Mouse (Mus musculus) MEL (cell line): ENCODE measurements around the gene Pemt. TPM values are rescaled to one million over a fixed set of nuclear protein-coding genes. Genes with fewer than 3 reads are reported as not detected.

Experiments used
- DNase-seq: peaks from one replicate; pipeline ENCODE4 v3.0.0; 2011; ENCODE audit warnings: low read depth, low spot score
- H3K27ac ChIP-seq: 2 replicates; pipeline ENCODE4 v1.5.1; 2012; ENCODE audit warnings: low read depth, mild to moderate bottlenecking, control low read depth, low read length, moderate library complexity; ENCODE audit not compliant: control insufficient read depth
- H3K27me3 ChIP-seq, 2 experiments: fragments of 150-350 bp in 1 of 2; sonication (generic) in 1 of 2; 2 replicates each; pipeline ENCODE4 v1.6.1; 2012; ENCODE audit warnings: low read length in 2 of 2, mild to moderate bottlenecking in 2 of 2, improper control_type of control experiment in 1 of 2, moderate library complexity in 1 of 2; ENCODE audit not compliant: insufficient read depth in 2 of 2, control insufficient read depth in 1 of 2
- H3K36me3 ChIP-seq, 2 experiments: 2 replicates each; pipeline ENCODE4 v1.6.1; 2012 to 2014; ENCODE audit warnings: low read length in 2 of 2, improper control_type of control experiment in 1 of 2, inconsistent platforms in 1 of 2, mild to moderate bottlenecking in 1 of 2; ENCODE audit not compliant: insufficient read depth in 2 of 2, control insufficient read depth in 1 of 2
- H3K4me1 ChIP-seq, 2 experiments: fragments of 150-350 bp in 1 of 2; sonication (generic) in 1 of 2; 2 replicates each; pipeline ENCODE4 v1.6.1; 2012; ENCODE audit warnings: low read length in 2 of 2, improper control_type of control experiment in 1 of 2, mild to moderate bottlenecking in 1 of 2; ENCODE audit not compliant: insufficient read depth in 2 of 2, control insufficient read depth in 1 of 2
- H3K4me3 ChIP-seq, 2 experiments: fragments of 150-350 bp in 1 of 2; sonication (generic) in 1 of 2; 2 replicates each; pipeline ENCODE4 v1.5.1; 2012; ENCODE audit warnings: low read depth in 2 of 2, low read length in 2 of 2, mild to moderate bottlenecking in 2 of 2, moderate library complexity in 2 of 2, control low read depth in 1 of 2, improper control_type of control experiment in 1 of 2; ENCODE audit not compliant: control insufficient read depth in 1 of 2, insufficient read depth in 1 of 2
- H3K79me2 ChIP-seq: 2 replicates; pipeline ENCODE4 v1.6.1; 2012; ENCODE audit warnings: mild to moderate bottlenecking, low read length, moderate library complexity; ENCODE audit not compliant: control insufficient read depth, poor library complexity, insufficient read depth
- H3K9ac ChIP-seq: 2 replicates; pipeline ENCODE4 v1.6.1; 2012; ENCODE audit warnings: low read depth, mild to moderate bottlenecking, control low read depth, low read length, moderate library complexity; ENCODE audit not compliant: control insufficient read depth, poor library complexity, severe bottlenecking
- H3K9me3 ChIP-seq: fragments of 150-350 bp; sonication (generic); replicated peaks from 2 replicates; pipeline ENCODE4 v1.6.1; 2012; ENCODE audit warnings: mild to moderate bottlenecking, low read length, improper control_type of control experiment, moderate library complexity; ENCODE audit not compliant: insufficient read depth
- BHLHE40 ChIP-seq: IDR thresholded peaks from 2 replicates; pipeline ENCODE4 v1.6.1; 2012; ENCODE audit warnings: low read depth, mild to moderate bottlenecking, inconsistent platforms, low read length, improper control_type of control experiment, borderline replicate concordance
- CHD1 ChIP-seq: IDR thresholded peaks from 2 replicates; pipeline ENCODE4 v1.6.1; 2012; ENCODE audit warnings: low read depth, mild to moderate bottlenecking, inconsistent platforms, low read length, improper control_type of control experiment
- CHD2 ChIP-seq: IDR thresholded peaks from 2 replicates; pipeline ENCODE4 v1.6.1; 2011; ENCODE audit warnings: low read length, improper control_type of control experiment
- E2F4 ChIP-seq: IDR thresholded peaks from 2 replicates; pipeline ENCODE4 v1.6.1; 2011; ENCODE audit warnings: low read depth, low read length, improper control_type of control experiment, borderline replicate concordance
- EP300 ChIP-seq, 2 experiments: IDR thresholded peaks; 2 replicates each; pipeline ENCODE4 v1.6.1; 2011; ENCODE audit warnings: improper control_type of control experiment in 2 of 2, low read length in 2 of 2, low read depth in 1 of 2, mild to moderate bottlenecking in 1 of 2
- ETS1 ChIP-seq: IDR thresholded peaks from 2 replicates; pipeline ENCODE4 v1.6.1; 2012; ENCODE audit warnings: low read depth, mild to moderate bottlenecking, inconsistent platforms, low read length, improper control_type of control experiment, moderate library complexity
- GATA1 ChIP-seq: IDR thresholded peaks from 2 replicates; pipeline ENCODE4 v1.6.1; 2011; ENCODE audit warnings: low read depth, low read length, improper control_type of control experiment
- MAX ChIP-seq: IDR thresholded peaks from 2 replicates; pipeline ENCODE4 v1.6.1; 2011; ENCODE audit warnings: low read length, improper control_type of control experiment
- MAZ ChIP-seq: IDR thresholded peaks from 2 replicates; pipeline ENCODE4 v1.6.1; 2012; ENCODE audit warnings: low read depth, mild to moderate bottlenecking, inconsistent platforms, low read length, improper control_type of control experiment
- MEF2A ChIP-seq: IDR thresholded peaks from 2 replicates; pipeline ENCODE4 v1.6.1; 2014; ENCODE audit warnings: low read depth, mild to moderate bottlenecking, inconsistent platforms, low read length, improper control_type of control experiment; ENCODE audit not compliant: poor library complexity, insufficient replicate concordance, severe bottlenecking; ENCODE audit errors: extremely low read depth
- MXI1 ChIP-seq: IDR thresholded peaks from 2 replicates; pipeline ENCODE4 v1.6.1; 2011; ENCODE audit warnings: mild to moderate bottlenecking, low read depth, low read length, improper control_type of control experiment
- MYB ChIP-seq: IDR thresholded peaks from 2 replicates; pipeline ENCODE4 v1.6.1; 2011; ENCODE audit warnings: mild to moderate bottlenecking, low read depth, low read length, improper control_type of control experiment
- POLR2A ChIP-seq, 2 experiments: IDR thresholded peaks; 2 replicates each; pipeline ENCODE4 v1.6.1; 2011 to 2012; ENCODE audit warnings: low read length in 2 of 2, mild to moderate bottlenecking in 2 of 2, control low read depth in 1 of 2, improper control_type of control experiment in 1 of 2, low read depth in 1 of 2, moderate library complexity in 1 of 2; ENCODE audit not compliant: control insufficient read depth in 1 of 2, insufficient read depth in 1 of 2, poor library complexity in 1 of 2
- POLR2AphosphoS5 ChIP-seq: IDR thresholded peaks from 2 replicates; pipeline ENCODE4 v1.6.1; 2012; ENCODE audit warnings: low read depth, borderline replicate concordance, mild to moderate bottlenecking, inconsistent platforms, low read length, moderate library complexity, mixed read lengths
- RAD21 ChIP-seq: IDR thresholded peaks from 2 replicates; pipeline ENCODE4 v1.6.1; 2011; ENCODE audit warnings: mild to moderate bottlenecking, low read depth, low read length, improper control_type of control experiment
- RCOR1 ChIP-seq: IDR thresholded peaks from 2 replicates; pipeline ENCODE4 v1.6.1; 2012; ENCODE audit warnings: low read depth, mild to moderate bottlenecking, inconsistent platforms, low read length, improper control_type of control experiment
- SIN3A ChIP-seq: IDR thresholded peaks from 2 replicates; pipeline ENCODE4 v1.6.1; 2012; ENCODE audit warnings: low read length, improper control_type of control experiment, inconsistent platforms
- SMC3 ChIP-seq: IDR thresholded peaks from 2 replicates; pipeline ENCODE4 v1.6.1; 2011; ENCODE audit warnings: low read depth, low read length, improper control_type of control experiment
- TAL1 ChIP-seq: IDR thresholded peaks from 2 replicates; pipeline ENCODE4 v1.6.1; 2012; ENCODE audit warnings: mild to moderate bottlenecking, inconsistent platforms, low read length, moderate library complexity, mixed read lengths
- TBP ChIP-seq: IDR thresholded peaks from 2 replicates; pipeline ENCODE4 v1.8.0; 2011; ENCODE audit warnings: low read depth, low read length, improper control_type of control experiment
- TCF12 ChIP-seq: IDR thresholded peaks from 2 replicates; pipeline ENCODE4 v1.6.1; 2014; ENCODE audit warnings: low read depth, mild to moderate bottlenecking, inconsistent platforms, low read length, improper control_type of control experiment, moderate library complexity
- USF1 ChIP-seq: IDR thresholded peaks from 2 replicates; pipeline ENCODE4 v1.6.1; 2014; ENCODE audit warnings: low read depth, mild to moderate bottlenecking, inconsistent platforms, low read length, improper control_type of control experiment, moderate library complexity
- USF2 ChIP-seq, 2 experiments: IDR thresholded peaks; 2 replicates each; pipeline ENCODE4 v1.6.1; 2011 to 2012; ENCODE audit warnings: improper control_type of control experiment in 2 of 2, low read length in 2 of 2, borderline replicate concordance in 1 of 2, inconsistent platforms in 1 of 2, low read depth in 1 of 2, mild to moderate bottlenecking in 1 of 2; ENCODE audit not compliant: insufficient read depth in 1 of 2
- ZKSCAN1 ChIP-seq: IDR thresholded peaks from 2 replicates; pipeline ENCODE4 v1.6.1; 2012; ENCODE audit warnings: low read depth, mild to moderate bottlenecking, inconsistent platforms, low read length, improper control_type of control experiment, moderate library complexity
- ZNF384 ChIP-seq: IDR thresholded peaks from 2 replicates; pipeline ENCODE4 v1.6.1; 2012; ENCODE audit warnings: low read depth, mild to moderate bottlenecking, inconsistent platforms, low read length, improper control_type of control experiment
- polyA plus RNA-seq, 2 experiments: library from polyadenylated mRNA; stranded (reverse) in 1 of 2; unstranded in 1 of 2; fragments of >175 nt in 1 of 2; fragments of >200 nt in 1 of 2; gene quantifications; 2 replicates each; pipeline versions ENCODE4 v1.2.1 to v1.2.4; 2012; ENCODE audit warnings: low replicate concordance in 2 of 2, low read depth in 1 of 2; ENCODE audit not compliant: insufficient read length in 2 of 2, insufficient read depth in 1 of 2, missing spikeins in 1 of 2
- total RNA-seq: library from RNA; depleted of rRNA; stranded (reverse); fragments of 300-350 nt; gene quantifications from 2 replicates; pipeline ENCODE4 v1.2.3, GENCODE M21; 2012

Gene Pemt
- total and polyA plus RNA-seq, 3 experiments = 26.1 to 27.9 TPM; not detected in 1

DNA sequence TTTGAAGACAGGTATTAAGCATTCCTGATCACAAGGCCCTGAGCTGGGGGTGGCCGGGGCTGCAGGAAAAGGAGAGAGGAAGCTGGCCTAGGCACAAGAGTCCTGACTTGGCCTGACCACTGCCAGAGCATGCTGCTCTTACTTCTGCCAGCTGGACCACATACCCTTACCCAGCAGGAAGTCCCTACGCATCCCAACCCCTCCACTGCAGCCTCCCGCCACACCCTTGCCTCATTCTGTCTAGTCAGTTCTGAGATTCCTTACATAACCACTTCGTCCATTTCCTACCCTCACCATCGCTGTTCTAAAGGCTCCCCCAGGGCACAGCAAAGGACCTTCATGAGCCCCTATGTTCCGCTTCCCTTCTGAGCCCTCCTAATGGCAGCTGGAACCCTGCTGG is 12.0 kb downstream of the Pemt start:
- H3K27me3 ChIP-seq = no peaks in the 10 kb centered on the region
- DNase-seq = no peak
- no peak overlapping the region for H3K27ac ChIP-seq
- no peaks in the 10 kb centered on the region for H3K79me2 ChIP-seq
- TF ChIP-seq CHD1 = no peak
- no peak for TF ChIP-seq MYB
- no peak for TF ChIP-seq ZKSCAN1
- no peak for TF ChIP-seq GATA1
- TF ChIP-seq RAD21 = no peak
- TF ChIP-seq SMC3 = no peak
- no peak for TF ChIP-seq POLR2A (IDR thresholded peaks at IDR 0.05; ENCODE audit: control insufficient read depth in 1 of 2, insufficient read depth in 1 of 2, low read depth in 1 of 2, low read length in 2 of 2, poor library complexity in 1 of 2)
- no peak for TF ChIP-seq MXI1
- no peak for TF ChIP-seq TBP
- TF ChIP-seq TAL1 = no peak
- TF ChIP-seq TCF12 = no peak
- TF ChIP-seq ETS1 = no peak
- H3K9me3 ChIP-seq = no peaks in the 10 kb centered on the region
- H3K4me1 ChIP-seq = no peaks in the 10 kb centered on the region
- no peak overlapping the region for H3K4me3 ChIP-seq
- no peak overlapping the region for H3K9ac ChIP-seq
- no peaks in the 10 kb centered on the region for H3K36me3 ChIP-seq

DNA sequence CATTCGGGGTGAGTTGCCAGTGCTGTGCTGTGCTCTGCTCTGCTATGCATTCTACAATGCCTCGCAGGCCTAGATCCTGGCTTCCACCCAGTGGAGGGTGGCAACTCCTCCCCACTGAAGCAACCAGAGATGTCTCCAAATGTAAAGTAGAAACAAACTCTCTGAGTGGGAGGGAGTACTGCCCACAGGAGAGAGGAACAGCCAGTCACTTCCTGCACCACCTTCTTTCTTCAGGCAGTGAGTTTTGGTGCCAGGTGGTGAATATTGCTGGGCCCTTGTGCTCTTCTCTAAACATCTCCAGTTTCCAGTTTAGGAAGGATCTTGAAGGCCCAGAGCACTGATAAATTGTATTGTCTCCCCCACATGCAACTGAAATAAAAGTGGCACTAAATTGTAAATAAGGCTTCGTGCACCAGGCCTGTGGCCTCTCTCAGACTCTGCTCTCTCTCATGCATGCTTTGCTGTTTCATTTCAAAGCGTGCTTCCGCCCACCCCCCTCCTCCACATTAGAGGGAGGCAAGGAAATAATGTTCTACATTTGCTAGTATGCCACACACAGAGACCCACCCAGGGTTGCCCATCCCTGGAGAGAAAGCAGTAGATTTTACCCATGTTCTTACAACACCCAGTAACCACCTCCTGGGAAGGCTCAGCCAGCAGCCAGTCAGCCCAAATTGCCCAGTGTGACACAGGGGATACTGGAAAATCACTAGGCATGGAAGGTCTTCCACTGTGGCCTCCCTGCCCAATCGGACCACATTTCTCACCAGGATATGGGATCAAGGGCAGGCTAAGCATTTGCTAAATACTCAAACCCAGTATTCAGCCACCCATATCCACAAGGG is 13.5 kb downstream of the Pemt start:
- H3K9ac ChIP-seq = no peak overlapping the region
- H3K4me1 ChIP-seq = no peaks in the 10 kb centered on the region
- H3K27me3 ChIP-seq = no peaks in the 10 kb centered on the region
- TF ChIP-seq USF1 (no peak), POLR2AphosphoS5 (no peak), MAX (no peak), BHLHE40 (no peak), MAZ (no peak), MEF2A (no peak), CHD2 (no peak), ZNF384 (no peak), USF2 (IDR thresholded peaks at IDR 0.05; ENCODE audit: borderline replicate concordance in 1 of 2, insufficient read depth in 1 of 2, low read depth in 1 of 2, low read length in 2 of 2) (no peak), EP300 (IDR thresholded peaks at IDR 0.05; ENCODE audit: low read depth in 1 of 2, low read length in 2 of 2) (no peak), SIN3A (no peak), E2F4 (no peak), CHD1 (no peak), RCOR1 (no peak)
- no peak for DNase-seq
- H3K36me3 ChIP-seq = no peaks in the 10 kb centered on the region
- H3K27ac ChIP-seq = no peak overlapping the region
- H3K9me3 ChIP-seq = no peaks in the 10 kb centered on the region
- H3K4me3 ChIP-seq = no peak overlapping the region
- H3K79me2 ChIP-seq = no peaks in the 10 kb centered on the region
